Mouse (Mus musculus) embryonic facial prominence, embryonic 12.5 days (tissue): ENCODE measurements around the gene Capn9. TPM values are rescaled to one million over a fixed set of nuclear protein-coding genes. Genes with fewer than 3 reads are reported as not detected.
A peak's percentile ranks its signal among the peaks of the same experiment; 100 is the strongest.

ENCODE experiments used
- ATAC-seq: fragments of 200-750 bp; cut with Nextera tagmentation; 2 replicates; pipeline ENCODE4 v1.8.0; 2017; ENCODE audit not compliant: insufficient number of reproducible peaks, insufficient read depth, low FRiP score, low TSS enrichment
- H3K27ac ChIP-seq: fragments of 300-500 bp; sonication (generic); 2 replicates; pipeline ENCODE4 v1.5.1; 2016; ENCODE audit warnings: mild to moderate bottlenecking
- H3K27me3 ChIP-seq: fragments of 300-500 bp; sonication (generic); 2 replicates; pipeline ENCODE4 v1.6.1; 2016; ENCODE audit warnings: mild to moderate bottlenecking, moderate library complexity
- H3K36me3 ChIP-seq: fragments of 300-500 bp; sonication (generic); 2 replicates; pipeline ENCODE4 v1.6.1; 2016; ENCODE audit warnings: mild to moderate bottlenecking
- H3K4me1 ChIP-seq: fragments of 300-500 bp; sonication (generic); 2 replicates; pipeline ENCODE4 v1.6.1; 2016
- H3K4me2 ChIP-seq: fragments of 300-500 bp; sonication (generic); replicated peaks from 2 replicates; pipeline ENCODE4 v1.6.1; 2016; ENCODE audit warnings: mild to moderate bottlenecking, moderate library complexity
- H3K4me3 ChIP-seq: fragments of 300-500 bp; sonication (generic); 2 replicates; pipeline ENCODE4 v1.5.1; 2016; ENCODE audit warnings: mild to moderate bottlenecking
- H3K9ac ChIP-seq: fragments of 300-500 bp; sonication (generic); 2 replicates; pipeline ENCODE4 v1.6.1; 2016; ENCODE audit warnings: mild to moderate bottlenecking, moderate library complexity
- H3K9me3 ChIP-seq: fragments of 300-500 bp; sonication (generic); 2 replicates; pipeline ENCODE4 v1.6.1; 2016; ENCODE audit warnings: mild to moderate bottlenecking, moderate library complexity
- WGBS: fragments of 180-500 bp; shearing (Covaris S2); methylation state at CpG from one replicate; pipeline ENCODE4 v1.1.7; 2016; 5-methylcytosine and 5-hydroxymethylcytosine counted together
- polyA plus RNA-seq: library from polyadenylated mRNA; unstranded; fragments of >200 nt; fragmentation: Nextera tagmentation; extraction: Ambion mirVana; gene quantifications from 2 replicates; pipeline ENCODE4 v1.2.1, GENCODE M21; 2016

The Capn9 gene
- polyA plus RNA-seq, 1 experiment from 2014 or later, result not detected

GRCm38 (mm10) chr8:124548187-124548586 is 27.7 kb upstream of the Capn9 start:
- no peak overlapping the region for H3K9ac ChIP-seq
- no peak for ATAC-seq
- no peaks in the 10 kb centered on the region for H3K27me3 ChIP-seq
- H3K36me3 ChIP-seq, result peaks cover 92% of the 10 kb centered on the region
- H3K4me2 ChIP-seq, result no peak overlapping the region
- no peak overlapping the region for H3K27ac ChIP-seq
- no peak overlapping the region for H3K4me3 ChIP-seq
- H3K9me3 ChIP-seq, result no peaks in the 10 kb centered on the region
- WGBS, result 68% methylated on average over 1 of the region's 1 CpGs
- no peaks in the 10 kb centered on the region for H3K4me1 ChIP-seq

- H3K4me3 ChIP-seq, result no peak overlapping the region
- H3K27ac ChIP-seq, result no peak overlapping the region
- no peaks in the 10 kb centered on the region for H3K4me1 ChIP-seq
- H3K27me3 ChIP-seq, result no peaks in the 10 kb centered on the region
- H3K9ac ChIP-seq, result no peak overlapping the region
- H3K4me2 ChIP-seq, result no peak overlapping the region
- no peaks in the 10 kb centered on the region for H3K9me3 ChIP-seq
- H3K36me3 ChIP-seq, result peaks cover 66% of the 10 kb centered on the region
- no peak for ATAC-seq
- 85% methylated on average over 15 of the region's 15 CpGs for WGBS
These were observed 24.8 kb upstream of the Capn9 start for GRCm38 (mm10) chr8:124551011-124551661.

GRCm38 (mm10) chr8:124555113-124555750 is 20.7 kb upstream of the Capn9 start:
- Histone ChIP-seq H3K9ac (no peak overlapping the region), H3K27me3 (no peaks in the 10 kb centered on the region), H3K4me2 (no peak overlapping the region), H3K27ac (no peak overlapping the region), H3K9me3 (no peaks in the 10 kb centered on the region), H3K4me1 (no peaks in the 10 kb centered on the region), H3K4me3 (no peak overlapping the region), H3K36me3 (peaks cover 28% of the 10 kb centered on the region)
- 84% methylated on average over 7 of the region's 7 CpGs for WGBS
- ATAC-seq, result no peak

GRCm38 (mm10) chr8:124556164-124556563 is 19.7 kb upstream of the Capn9 start:
- 89% methylated on average over 7 of the region's 7 CpGs for WGBS
- Histone ChIP-seq H3K27ac (no peak overlapping the region), H3K9ac (no peak overlapping the region)

GRCm38 (mm10) chr8:124556658-124557057 is 19.3 kb upstream of the Capn9 start:
- H3K9me3 ChIP-seq, result no peaks in the 10 kb centered on the region
- no peak overlapping the region for H3K4me3 ChIP-seq
- H3K9ac ChIP-seq, result no peak overlapping the region
- H3K27ac ChIP-seq, result no peak overlapping the region
- no peak for ATAC-seq
- no peak overlapping the region for H3K4me2 ChIP-seq
- WGBS, result 84% methylated on average over 13 of the region's 13 CpGs
- no peaks in the 10 kb centered on the region for H3K4me1 ChIP-seq
- no peaks in the 10 kb centered on the region for H3K27me3 ChIP-seq
- peaks cover 14% of the 10 kb centered on the region for H3K36me3 ChIP-seq

More at GRCm38 (mm10) chr8:124556164-124556563, 19.7 kb upstream of the Capn9 start:
- no peaks in the 10 kb centered on the region for H3K27me3 ChIP-seq
- no peak overlapping the region for H3K4me3 ChIP-seq
- no peak for ATAC-seq
- no peaks in the 10 kb centered on the region for H3K4me1 ChIP-seq
- H3K4me2 ChIP-seq, result no peak overlapping the region
- no peaks in the 10 kb centered on the region for H3K9me3 ChIP-seq
- peaks cover 18% of the 10 kb centered on the region for H3K36me3 ChIP-seq

DNA sequence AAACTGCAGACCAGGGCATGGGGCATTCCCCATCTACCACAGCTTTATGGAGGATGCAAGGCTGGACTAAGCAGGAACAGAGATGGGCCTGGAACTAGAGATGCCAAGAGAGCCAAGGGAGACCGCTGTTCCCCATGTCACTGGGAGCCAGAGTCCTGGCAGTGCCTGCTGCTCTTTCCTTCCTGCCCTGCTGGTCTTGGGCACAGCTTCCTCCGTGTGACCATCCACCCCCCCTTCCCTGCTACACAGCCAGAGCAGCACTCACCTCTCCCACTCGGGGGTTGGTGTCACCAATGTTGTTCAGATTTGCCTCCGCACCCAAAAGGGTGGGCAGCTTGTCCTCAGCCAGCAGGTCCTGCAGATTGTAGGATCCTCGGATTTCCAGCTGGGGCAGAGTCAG is 18.4 kb upstream of the Capn9 start:
- WGBS, result 69% methylated on average over 5 of the region's 5 CpGs
- Histone ChIP-seq H3K9ac (no peak overlapping the region), H3K9me3 (no peaks in the 10 kb centered on the region), H3K4me1 (no peaks in the 10 kb centered on the region), H3K36me3 (peaks cover 5% of the 10 kb centered on the region), H3K4me3 (no peak overlapping the region), H3K27ac (no peak overlapping the region), H3K27me3 (no peaks in the 10 kb centered on the region), H3K4me2 (no peak overlapping the region)
- no peak for ATAC-seq

DNA sequence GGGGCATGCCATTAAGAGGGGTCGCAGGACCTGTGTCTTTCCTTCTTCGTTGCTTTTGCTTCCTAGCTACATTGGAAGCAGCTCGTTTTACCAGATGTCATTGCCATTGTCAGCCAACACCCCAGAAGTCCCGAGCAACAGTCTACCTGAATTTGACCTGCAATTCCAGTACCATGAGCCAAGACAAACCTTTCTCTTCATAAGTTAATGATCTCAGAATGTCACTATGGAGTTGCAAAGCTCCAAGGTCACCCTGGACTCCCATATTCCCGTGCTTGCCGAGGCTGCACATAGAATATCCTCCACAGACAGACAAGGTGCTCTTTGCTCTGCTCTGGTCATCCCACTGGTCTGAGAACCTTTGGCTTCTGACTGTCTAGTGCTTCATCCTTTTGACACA is 8.8 kb upstream of the Capn9 start:
- Histone ChIP-seq H3K9me3 (no peaks in the 10 kb centered on the region), H3K4me2 (no peak overlapping the region), H3K27me3 (no peaks in the 10 kb centered on the region), H3K4me3 (no peak overlapping the region), H3K36me3 (no peaks in the 10 kb centered on the region), H3K27ac (no peak overlapping the region), H3K9ac (no peak overlapping the region), H3K4me1 (peaks cover 6% of the 10 kb centered on the region; the same call in 1 of the 2 replicates)
- WGBS, result 84% methylated on average over 6 of the region's 6 CpGs
- ATAC-seq, result no peak

- Histone ChIP-seq H3K4me3 (no peak overlapping the region), H3K4me1 (peaks cover 6% of the 10 kb centered on the region; the same call in 1 of the 2 replicates), H3K36me3 (no peaks in the 10 kb centered on the region), H3K9ac (no peak overlapping the region), H3K27ac (no peak overlapping the region), H3K9me3 (no peaks in the 10 kb centered on the region), H3K4me2 (no peak overlapping the region), H3K27me3 (no peaks in the 10 kb centered on the region)
- 85% methylated on average over 3 of the region's 3 CpGs for WGBS
- ATAC-seq, result no peak
These were observed 8.3 kb upstream of the Capn9 start for GRCm38 (mm10) chr8:124567584-124567983.

- Histone ChIP-seq H3K36me3 (no peaks in the 10 kb centered on the region), H3K9ac (0 out of 2 replicates have a peak overlapping the region, but pooled peaks have one; percentile 10), H3K9me3 (no peaks in the 10 kb centered on the region), H3K4me2 (no peak overlapping the region), H3K4me1 (peaks cover 6% of the 10 kb centered on the region; the same call in 1 of the 2 replicates), H3K4me3 (no peak overlapping the region), H3K27me3 (no peaks in the 10 kb centered on the region), H3K27ac (no peak overlapping the region)
- 51% methylated on average over 2 of the region's 2 CpGs for WGBS
- no peak for ATAC-seq
These were observed 6.8 kb upstream of the Capn9 start for GRCm38 (mm10) chr8:124569100-124569499.

DNA sequence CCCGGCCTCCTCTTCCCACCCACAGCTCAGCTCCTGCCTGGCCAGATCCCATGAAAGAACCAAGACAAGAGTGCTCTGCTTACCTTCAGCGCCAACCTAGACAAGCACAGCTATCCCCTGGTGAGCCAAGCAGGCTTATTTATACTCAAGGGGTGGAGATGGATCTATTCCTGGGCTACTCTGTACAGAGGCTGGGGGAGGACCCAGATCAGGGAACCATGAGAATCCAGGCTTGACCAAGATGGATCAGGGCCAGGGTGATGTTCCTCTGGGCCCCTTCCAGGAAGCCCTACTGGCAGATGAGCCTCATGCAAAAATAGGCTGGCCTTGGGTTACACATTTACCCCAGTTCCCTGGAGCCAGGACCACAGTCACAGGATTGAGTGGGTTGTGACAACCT is 6.3 kb upstream of the Capn9 start, which contains the start of gene Agt:
Gene Agt (minus strand): TSS at position 114 of the 400 bp plus-strand sequence.
- no peaks in the 10 kb centered on the region for H3K36me3 ChIP-seq
- H3K9me3 ChIP-seq, result no peaks in the 10 kb centered on the region
- H3K27me3 ChIP-seq, result no peaks in the 10 kb centered on the region
- H3K27ac ChIP-seq, result no peak within 1 kb of the TSS
- H3K9ac ChIP-seq, result 0 out of 2 replicates have a peak within 1 kb of the TSS, but pooled peaks have one; percentile 10
- H3K4me2 ChIP-seq, result no peak within 1 kb of the TSS
- H3K4me1 ChIP-seq, result peaks cover 6% of the 10 kb centered on the region; the same call in 1 of the 2 replicates
- ATAC-seq, result no peak
- H3K4me3 ChIP-seq, result no peak within 1 kb of the TSS
- 73% methylated on average over 2 of the region's 2 CpGs for WGBS

DNA sequence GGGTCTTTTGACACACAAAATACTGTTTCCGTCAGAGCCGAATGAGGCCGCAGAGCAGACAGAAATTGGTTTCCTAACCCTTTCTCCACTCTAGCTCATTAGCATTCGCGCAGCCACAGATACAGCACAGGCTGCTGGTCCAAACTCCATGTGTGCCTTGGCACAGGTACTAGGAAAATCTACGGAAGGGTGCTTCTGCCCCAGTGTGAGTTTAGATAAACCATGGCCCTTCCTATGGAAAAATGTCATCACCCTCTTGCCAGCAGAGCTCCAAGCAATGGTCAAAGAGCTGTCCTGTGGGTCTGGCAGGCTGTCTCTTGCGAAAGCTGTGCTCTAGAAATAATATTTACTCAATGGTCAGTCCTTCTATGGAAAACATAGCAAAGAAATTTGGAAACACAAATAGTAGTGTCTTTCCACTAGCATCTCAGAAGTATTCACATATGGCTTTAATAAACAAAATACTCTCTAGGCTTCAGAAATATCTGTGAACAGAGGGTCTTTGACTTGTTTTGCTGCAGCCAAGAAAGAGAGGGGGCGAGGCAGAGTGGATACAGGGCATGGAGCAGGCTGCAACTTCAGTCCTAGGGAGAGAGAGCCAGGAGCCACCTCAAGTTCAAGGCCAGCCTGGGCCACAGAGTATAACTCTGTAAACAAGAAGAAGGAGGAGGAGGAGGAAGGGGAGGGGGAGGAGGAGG is 4.0 kb upstream of the Capn9 start:
- no peak for ATAC-seq
- Histone ChIP-seq H3K27me3 (no peaks in the 10 kb centered on the region), H3K4me3 (no peak overlapping the region), H3K9me3 (no peaks in the 10 kb centered on the region), H3K4me2 (no peak overlapping the region), H3K36me3 (no peaks in the 10 kb centered on the region), H3K27ac (peak overlapping the region; percentile 57; the same call in 1 of the 2 replicates), H3K9ac (no peak overlapping the region), H3K4me1 (peaks cover 6% of the 10 kb centered on the region; the same call in 1 of the 2 replicates)
- 59% methylated on average over 8 of the region's 8 CpGs for WGBS

DNA sequence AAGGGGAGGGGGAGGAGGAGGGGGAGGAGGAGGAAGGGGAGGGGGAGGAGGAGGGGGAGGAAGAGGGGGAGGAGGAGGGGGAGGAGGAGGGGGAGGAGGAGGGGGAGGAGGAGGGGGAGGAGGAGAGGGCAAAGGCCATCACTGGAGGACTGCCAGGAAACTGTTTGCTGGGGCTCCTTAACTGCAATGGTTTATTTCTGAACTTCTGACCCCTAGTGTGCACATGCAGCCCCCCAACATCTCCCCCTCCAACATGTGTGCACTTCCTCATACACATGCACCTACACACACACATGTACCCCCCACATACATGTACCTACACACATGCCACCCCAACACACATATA is 3.5 kb upstream of the Capn9 start:
- no peak overlapping the region for H3K4me3 ChIP-seq
- H3K4me2 ChIP-seq, result no peak overlapping the region
- no peak for ATAC-seq
- no peaks in the 10 kb centered on the region for H3K9me3 ChIP-seq
- no peaks in the 10 kb centered on the region for H3K36me3 ChIP-seq
- peak overlapping the region; percentile 57; the same call in 1 of the 2 replicates for H3K27ac ChIP-seq
- no peak overlapping the region for H3K9ac ChIP-seq
- peaks cover 6% of the 10 kb centered on the region; the same call in 1 of the 2 replicates for H3K4me1 ChIP-seq
- H3K27me3 ChIP-seq, result no peaks in the 10 kb centered on the region
